Mouse (Mus musculus): ENCODE measurements around the gene Rae1. TPM values are rescaled to one million over a fixed set of nuclear protein-coding genes. Genes with fewer than 3 reads are reported as not detected.

The Rae1 gene
- polyA plus RNA-seq, 1 experiment, result 26.3 TPM

GRCm38 (mm10) chr2:173041893-173042292, 42.0 kb downstream of the Rae1 start:
- Histone ChIP-seq H3K4me3 (replicated peaks) (no peak overlapping the region), H3K9me3 (0 out of 2 replicates have a peak, but pooled peaks cover 3% of the 10 kb centered on the region), H3K4me1 (peaks cover 98% of the 10 kb centered on the region), H3K27me3 (replicated peaks) (no peaks in the 10 kb centered on the region), H3K36me3 (replicated peaks; ENCODE audit: low read length) (peaks cover 74% of the 10 kb centered on the region)
- no peak for TF ChIP-seq GATA1 (IDR thresholded peaks at IDR 0.05; ENCODE audit: borderline replicate concordance, low read length)

- H3K9me3 ChIP-seq, result 0 out of 2 replicates have a peak, but pooled peaks cover 3% of the 10 kb centered on the region
- H3K36me3 ChIP-seq (replicated peaks; ENCODE audit: low read length), result peaks cover 68% of the 10 kb centered on the region
- no peak overlapping the region for H3K4me3 ChIP-seq (replicated peaks)
- TF ChIP-seq GATA1 (IDR thresholded peaks at IDR 0.05; ENCODE audit: borderline replicate concordance, low read length) (no peak), FLI1 (IDR thresholded peaks at IDR 0.05; ENCODE audit: low read length) (no peak)
- peaks cover 98% of the 10 kb centered on the region for H3K4me1 ChIP-seq
- H3K27me3 ChIP-seq (replicated peaks), result no peaks in the 10 kb centered on the region
Measured at GRCm38 (mm10) chr2:173042504-173043162, 42.7 kb downstream of the Rae1 start.

GRCm38 (mm10) chr2:173044198-173044970, 44.5 kb downstream of the Rae1 start:
- H3K9me3 ChIP-seq, result 0 out of 2 replicates have a peak, but pooled peaks cover 3% of the 10 kb centered on the region
- TF ChIP-seq FLI1 (IDR thresholded peaks at IDR 0.05; ENCODE audit: low read length), result no peak
- TF ChIP-seq GATA1 (IDR thresholded peaks at IDR 0.05; ENCODE audit: borderline replicate concordance, low read length), result no peak
- peaks cover 98% of the 10 kb centered on the region for H3K4me1 ChIP-seq
- peak overlapping the region; percentile 50 for H3K4me3 ChIP-seq (replicated peaks)
- H3K27me3 ChIP-seq (replicated peaks), result no peaks in the 10 kb centered on the region
- peaks cover 64% of the 10 kb centered on the region for H3K36me3 ChIP-seq (replicated peaks; ENCODE audit: low read length)

GRCm38 (mm10) chr2:173046582-173047297, 46.8 kb downstream of the Rae1 start:
- Histone ChIP-seq H3K4me3 (replicated peaks) (peak overlapping the region; percentile 89), H3K27me3 (replicated peaks) (no peaks in the 10 kb centered on the region), H3K36me3 (replicated peaks; ENCODE audit: low read length) (peaks cover 61% of the 10 kb centered on the region), H3K9me3 (0 out of 2 replicates have a peak, but pooled peaks cover 3% of the 10 kb centered on the region), H3K4me1 (peaks cover 97% of the 10 kb centered on the region)
- TF ChIP-seq GATA1 (IDR thresholded peaks at IDR 0.05; ENCODE audit: borderline replicate concordance, low read length) (no peak), FLI1 (IDR thresholded peaks at IDR 0.05; ENCODE audit: low read length) (no peak)

- Histone ChIP-seq H3K36me3 (replicated peaks; ENCODE audit: low read length) (peaks cover 64% of the 10 kb centered on the region), H3K4me1 (peaks cover 90% of the 10 kb centered on the region), H3K9me3 (0 out of 2 replicates have a peak, but pooled peaks cover 3% of the 10 kb centered on the region), H3K27me3 (replicated peaks) (no peaks in the 10 kb centered on the region), H3K4me3 (replicated peaks) (peak overlapping the region; percentile 89)
- no peak for TF ChIP-seq FLI1 (IDR thresholded peaks at IDR 0.05; ENCODE audit: low read length)
- no peak for TF ChIP-seq GATA1 (IDR thresholded peaks at IDR 0.05; ENCODE audit: borderline replicate concordance, low read length)
Measured at GRCm38 (mm10) chr2:173047471-173047870, 47.6 kb downstream of the Rae1 start.

GRCm38 (mm10) chr2:173048041-173048745, 48.3 kb downstream of the Rae1 start:
- TF ChIP-seq GATA1 (IDR thresholded peaks at IDR 0.05; ENCODE audit: borderline replicate concordance, low read length) (no peak), FLI1 (IDR thresholded peaks at IDR 0.05; ENCODE audit: low read length) (no peak)
- Histone ChIP-seq H3K4me3 (replicated peaks) (peak overlapping the region; percentile 89), H3K4me1 (peaks cover 90% of the 10 kb centered on the region), H3K36me3 (replicated peaks; ENCODE audit: low read length) (peaks cover 60% of the 10 kb centered on the region), H3K9me3 (0 out of 2 replicates have a peak, but pooled peaks cover 3% of the 10 kb centered on the region), H3K27me3 (replicated peaks) (no peaks in the 10 kb centered on the region)

- Histone ChIP-seq H3K4me3 (replicated peaks) (no peak overlapping the region), H3K27me3 (replicated peaks) (no peaks in the 10 kb centered on the region), H3K4me1 (peaks cover 90% of the 10 kb centered on the region), H3K36me3 (replicated peaks; ENCODE audit: low read length) (peaks cover 52% of the 10 kb centered on the region), H3K9me3 (0 out of 2 replicates have a peak, but pooled peaks cover 3% of the 10 kb centered on the region)
- TF ChIP-seq GATA1 (IDR thresholded peaks at IDR 0.05; ENCODE audit: borderline replicate concordance, low read length), result no peak
- TF ChIP-seq FLI1 (IDR thresholded peaks at IDR 0.05; ENCODE audit: low read length), result no peak
Measured at GRCm38 (mm10) chr2:173049231-173049630, 49.3 kb downstream of the Rae1 start.

- H3K4me1 ChIP-seq, result peaks cover 90% of the 10 kb centered on the region
- TF ChIP-seq FLI1 (IDR thresholded peaks at IDR 0.05; ENCODE audit: low read length), result no peak
- no peak for TF ChIP-seq GATA1 (IDR thresholded peaks at IDR 0.05; ENCODE audit: borderline replicate concordance, low read length)
- no peak overlapping the region for H3K4me3 ChIP-seq (replicated peaks)
- peaks cover 46% of the 10 kb centered on the region for H3K36me3 ChIP-seq (replicated peaks; ENCODE audit: low read length)
- no peaks in the 10 kb centered on the region for H3K27me3 ChIP-seq (replicated peaks)
- 0 out of 2 replicates have a peak, but pooled peaks cover 3% of the 10 kb centered on the region for H3K9me3 ChIP-seq
Measured at GRCm38 (mm10) chr2:173049817-173050216, 49.9 kb downstream of the Rae1 start.

Measured in megakaryocyte, embryonic 14.5 days (primary cell).